Mouse (Mus musculus): ENCODE measurements around the gene Krt77.

The Krt77 gene

DNA sequence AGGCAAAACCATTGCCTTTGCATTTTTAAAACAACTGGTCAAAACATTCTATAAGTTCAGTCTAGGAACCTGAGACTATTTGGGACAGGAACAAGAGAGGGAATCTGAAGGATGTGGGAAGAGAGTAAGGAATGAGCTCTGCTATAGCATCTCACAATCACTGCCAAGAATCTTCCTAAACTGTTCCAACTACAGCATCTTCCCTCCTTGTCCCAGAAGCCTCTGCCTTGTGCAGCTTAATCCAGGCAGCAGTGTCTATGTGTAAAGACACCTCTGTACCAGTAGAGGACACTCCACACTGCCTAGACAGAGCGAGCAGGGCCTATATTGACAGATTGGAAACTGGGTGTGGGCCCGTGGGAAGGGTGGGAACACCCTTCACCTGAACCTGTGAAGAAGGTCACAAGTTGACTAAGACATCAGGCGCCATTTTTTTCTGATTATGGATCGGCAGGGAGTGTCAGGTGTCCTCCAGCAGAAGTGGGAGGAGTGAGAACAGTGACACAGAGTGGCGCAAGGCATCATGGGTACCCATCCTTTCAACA lies 34.6 kb downstream of the Krt77 start:
- no peak for ATAC-seq (ENCODE audit: insufficient number of reproducible peaks, low FRiP score, low TSS enrichment)

- no peak for ATAC-seq (ENCODE audit: insufficient number of reproducible peaks, low FRiP score, low TSS enrichment)
Measured at GRCm38 (mm10) chr15:101833131-101833530, 36.4 kb downstream of the Krt77 start.

GRCm38 (mm10) chr15:101829441-101829840 lies 40.1 kb downstream of the Krt77 start:
- no peak for ATAC-seq (ENCODE audit: insufficient number of reproducible peaks, low FRiP score, low TSS enrichment)

DNA sequence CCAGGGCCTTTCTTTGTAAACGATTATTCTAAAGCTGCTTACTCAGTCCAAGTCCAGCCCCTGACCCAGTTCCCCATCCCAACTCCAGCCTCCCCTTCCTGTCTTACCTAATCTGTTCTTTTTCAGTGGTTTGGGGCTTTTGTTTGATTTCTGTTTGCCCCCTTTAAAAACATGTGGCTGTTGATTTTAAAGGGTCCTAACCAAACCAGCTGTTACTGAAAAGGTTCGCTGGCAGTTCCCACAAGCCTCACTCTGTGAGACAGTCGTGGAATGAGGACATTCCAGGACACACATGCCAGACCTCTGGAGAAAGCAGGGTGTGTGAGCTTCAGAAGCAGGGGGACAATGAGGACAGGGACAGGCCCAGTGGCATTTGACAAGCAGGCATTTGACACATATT lies 47.7 kb downstream of the Krt77 start:
- ATAC-seq (ENCODE audit: insufficient number of reproducible peaks, low FRiP score, low TSS enrichment), result no peak

- no peak for ATAC-seq (ENCODE audit: insufficient number of reproducible peaks, low FRiP score, low TSS enrichment)
Measured at GRCm38 (mm10) chr15:101817875-101818274, 51.6 kb downstream of the Krt77 start, which contains the start of gene Krt2. Krt2 (minus strand) TSS chr15:101818169.

Measured in cerebellum, adult (tissue).